Mouse (Mus musculus) CH12.LX (cell line): ENCODE measurements at regions not wholly inside any gene's neighbourhood (a gene's known extent, or its start where the extent isn't known, plus 50 kb on each side); places are given as distances from the start of the nearest gene placed in this dataset.

ENCODE experiments used
- DNase-seq: peaks from one replicate; pipeline ENCODE4 v3.0.0-alpha.2; 2013; ENCODE audit errors: extremely low read depth
- H3K27ac ChIP-seq: 2 replicates; pipeline ENCODE4 v1.5.1; 2012; ENCODE audit warnings: low read depth, mild to moderate bottlenecking, control low read depth, moderate library complexity; ENCODE audit not compliant: insufficient read depth
- H3K27me3 ChIP-seq: replicated peaks from 2 replicates; pipeline ENCODE3; 2012; ENCODE audit warnings: inconsistent platforms
- H3K36me3 ChIP-seq, 2 experiments: replicated peaks in 1 of 2; 2 replicates each; pipeline versions ENCODE3 to v1.6.1; 2012; ENCODE audit warnings: inconsistent platforms in 1 of 2, low read length in 1 of 2, mild to moderate bottlenecking in 1 of 2, mixed read lengths in 1 of 2, moderate library complexity in 1 of 2; ENCODE audit not compliant: control insufficient read depth in 1 of 2, insufficient read depth in 1 of 2
- H3K4me1 ChIP-seq, 2 experiments: 2 replicates each; pipeline ENCODE4 v1.6.1; 2012; ENCODE audit warnings: inconsistent platforms in 1 of 2, moderate library complexity in 1 of 2; ENCODE audit not compliant: insufficient read depth in 2 of 2, control insufficient read depth in 1 of 2
- H3K4me2 ChIP-seq: 2 replicates; pipeline ENCODE4 v1.6.1; 2012; ENCODE audit warnings: low read depth, mild to moderate bottlenecking, control low read depth; ENCODE audit not compliant: poor library complexity, insufficient read depth, severe bottlenecking
- H3K4me3 ChIP-seq, 3 experiments: fragments of 150-350 bp in 1 of 3; sonication (generic) in 1 of 3; replicated peaks in 1 of 3; 2 replicates each; pipeline versions ENCODE3 to v1.5.1; 2011 to 2012; ENCODE audit warnings: low read depth in 2 of 3, low read length in 2 of 3, mild to moderate bottlenecking in 2 of 3, moderate library complexity in 2 of 3, control low read depth in 1 of 3, improper control_type of control experiment in 1 of 3, inconsistent platforms in 1 of 3, mixed read lengths in 1 of 3; ENCODE audit not compliant: poor library complexity in 1 of 3
- H3K79me2 ChIP-seq: replicated peaks from 2 replicates; pipeline ENCODE4 v1.6.1; 2012; ENCODE audit warnings: mild to moderate bottlenecking, moderate library complexity; ENCODE audit not compliant: control insufficient read depth, poor library complexity, insufficient read depth, severe bottlenecking; ENCODE audit errors: extremely low read depth
- H3K9ac ChIP-seq: 2 replicates; pipeline ENCODE4 v1.6.1; 2012; ENCODE audit warnings: low read depth, mild to moderate bottlenecking, control low read depth, moderate library complexity; ENCODE audit not compliant: insufficient read depth
- H3K9me3 ChIP-seq: replicated peaks from 2 replicates; pipeline ENCODE3; 2012; ENCODE audit warnings: low read length, inconsistent platforms, mixed read lengths
- BHLHE40 ChIP-seq: IDR thresholded peaks from 2 replicates; pipeline ENCODE4 v1.6.1; 2011; ENCODE audit warnings: mild to moderate bottlenecking, low read depth, low read length, improper control_type of control experiment
- CTCF ChIP-seq, 2 experiments: IDR thresholded peaks in 1 of 2; conservative IDR thresholded peaks in 1 of 2; 2 replicates each; pipeline ENCODE4 v1.5.1; 2011 to 2012; ENCODE audit warnings: low read depth in 2 of 2, low read length in 2 of 2, improper control_type of control experiment in 1 of 2, inconsistent platforms in 1 of 2, mild to moderate bottlenecking in 1 of 2, moderate library complexity in 1 of 2
- EP300 ChIP-seq: IDR thresholded peaks from 2 replicates; pipeline ENCODE4 v1.6.1; 2011; ENCODE audit warnings: low read length, improper control_type of control experiment
- ETS1 ChIP-seq: conservative IDR thresholded peaks from 2 replicates; pipeline ENCODE4 v1.6.1; 2012; ENCODE audit warnings: low read depth, mild to moderate bottlenecking, inconsistent platforms, low read length, improper control_type of control experiment, moderate library complexity
- GABPA ChIP-seq: IDR thresholded peaks from 2 replicates; pipeline ENCODE4 v1.6.1; 2012; ENCODE audit warnings: low read depth, low read length, improper control_type of control experiment, inconsistent platforms; ENCODE audit not compliant: insufficient replicate concordance
- IRF4 ChIP-seq: IDR thresholded peaks from 2 replicates; pipeline ENCODE4 v1.6.1; 2014; ENCODE audit warnings: low read depth, mild to moderate bottlenecking, inconsistent platforms, low read length, improper control_type of control experiment
- JUN ChIP-seq: IDR thresholded peaks from 2 replicates; pipeline ENCODE4 v1.6.1; 2011; ENCODE audit warnings: low read depth, mild to moderate bottlenecking, low read length, improper control_type of control experiment, moderate library complexity; ENCODE audit not compliant: insufficient read depth
- KAT2A ChIP-seq: IDR thresholded peaks from 2 replicates; pipeline ENCODE4 v1.6.1; 2012; ENCODE audit warnings: low read length, improper control_type of control experiment, inconsistent platforms; ENCODE audit not compliant: insufficient replicate concordance
- MAZ ChIP-seq: IDR thresholded peaks from 2 replicates; pipeline ENCODE4 v1.6.1; 2012; ENCODE audit warnings: low read depth, mild to moderate bottlenecking, inconsistent platforms, low read length, improper control_type of control experiment, moderate library complexity
- MEF2A ChIP-seq: IDR thresholded peaks from 2 replicates; pipeline ENCODE4 v1.6.1; 2014; ENCODE audit warnings: low read depth, mild to moderate bottlenecking, inconsistent platforms, low read length, improper control_type of control experiment, borderline replicate concordance
- NRF1 ChIP-seq: IDR thresholded peaks from 2 replicates; pipeline ENCODE4 v1.6.1; 2014; ENCODE audit warnings: low read depth, mild to moderate bottlenecking, inconsistent platforms, low read length, improper control_type of control experiment, moderate library complexity
- PAX5 ChIP-seq: IDR thresholded peaks from 2 replicates; pipeline ENCODE4 v1.6.1; 2012; ENCODE audit warnings: low read length, inconsistent platforms, mixed read lengths
- POLR2A ChIP-seq: IDR thresholded peaks from 2 replicates; pipeline ENCODE4 v1.6.1; 2011; ENCODE audit warnings: low read depth, mild to moderate bottlenecking, improper control_type of control experiment, low read length
- RAD21 ChIP-seq: IDR thresholded peaks from 2 replicates; pipeline ENCODE4 v1.6.1; 2011; ENCODE audit warnings: low read depth, mild to moderate bottlenecking, low read length, improper control_type of control experiment, moderate library complexity
- TBP ChIP-seq: conservative IDR thresholded peaks from 2 replicates; pipeline ENCODE4 v1.6.1; 2011; ENCODE audit warnings: low read depth, low read length, improper control_type of control experiment
- USF2 ChIP-seq: conservative IDR thresholded peaks from 2 replicates; pipeline ENCODE4 v1.6.1; 2011; ENCODE audit warnings: low read depth, low read length, improper control_type of control experiment
- ZNF384 ChIP-seq: IDR thresholded peaks from 2 replicates; pipeline ENCODE4 v1.6.1; 2012; ENCODE audit warnings: low read depth, low read length, improper control_type of control experiment, inconsistent platforms
- dilution Hi-C: fragments of 300-500 bp; cut with MboI; formaldehyde crosslinking; loops from 2 replicates; pipeline ENCODE4 v1.14.3; 2020; ENCODE audit warnings: low sequenced_read_pairs; ENCODE audit not compliant: extremely low pct_unique_long_range_greater_than_20kb, extremely low pct_ligation_motif_present
- in situ Hi-C: fragments of 300-500 bp; cut with MboI; formaldehyde crosslinking; loops from 3 replicates; pipeline ENCODE4 v1.14.3; 2019; ENCODE audit warnings: low sequenced_read_pairs, low pct_ligation_motif_present, low pct_unique_long_range_greater_than_20kb, mixed read lengths

DNA sequence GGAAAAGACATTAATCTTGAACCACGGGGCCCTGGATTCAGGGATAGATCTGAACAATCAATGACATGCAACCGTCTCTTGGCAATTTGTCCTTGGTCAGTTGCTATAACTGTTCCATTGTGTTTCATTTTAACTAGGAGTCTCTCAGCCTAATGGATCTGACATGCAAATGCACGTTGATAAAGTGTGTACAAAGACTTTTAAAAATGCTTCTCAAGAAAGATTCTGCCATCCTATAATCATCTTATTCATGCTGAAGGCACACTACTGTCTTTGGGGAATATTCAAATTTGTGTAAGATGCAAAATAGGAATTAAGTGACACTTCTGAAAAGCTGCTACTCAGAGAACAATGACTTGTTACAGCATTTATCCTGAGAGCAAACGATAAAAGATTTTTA, 252.3 kb downstream of the Hdgfl1 start:
- Histone ChIP-seq H3K4me3 (no peak overlapping the region), H3K4me1 (no peaks in the 10 kb centered on the region), H3K36me3 (no peaks in the 10 kb centered on the region), H3K4me2 (no peak overlapping the region), H3K27me3 (no peaks in the 10 kb centered on the region), H3K27ac (no peak overlapping the region), H3K9ac (no peak overlapping the region), H3K9me3 (no peaks in the 10 kb centered on the region), H3K79me2 (no peaks in the 10 kb centered on the region)
- DNase-seq, result no peak
- dilution Hi-C loops, result no loop called here
- in situ Hi-C loops, result no loop called here
- TF ChIP-seq ETS1, result no peak
- no peak for TF ChIP-seq EP300
- no peak for TF ChIP-seq GABPA
- TF ChIP-seq BHLHE40, result no peak
- TF ChIP-seq ZNF384, result no peak

- no peaks in the 10 kb centered on the region for H3K79me2 ChIP-seq
- no peaks in the 10 kb centered on the region for H3K9me3 ChIP-seq
- in situ Hi-C loops, result no loop called here
- no peak for DNase-seq
- H3K27me3 ChIP-seq, result no peaks in the 10 kb centered on the region
- dilution Hi-C loops, result no loop called here
- no peak overlapping the region for H3K4me2 ChIP-seq
- no peaks in the 10 kb centered on the region for H3K4me1 ChIP-seq
- no peak overlapping the region for H3K9ac ChIP-seq
- no peak overlapping the region for H3K4me3 ChIP-seq
- TF ChIP-seq POLR2A (no peak), USF2 (no peak), EP300 (no peak), NRF1 (no peak), MEF2A (no peak), CTCF (conservative IDR thresholded peaks at IDR 0.05 in 1 of 2, IDR thresholded peaks at IDR 0.05 in 1 of 2; ENCODE audit: low read depth in 2 of 2, low read length in 2 of 2) (no peak), KAT2A (no peak), TBP (no peak), JUN (no peak), IRF4 (no peak), BHLHE40 (no peak), RAD21 (no peak), GABPA (no peak), ZNF384 (no peak), MAZ (no peak), PAX5 (no peak)
- TF ChIP-seq, all 38 proteins: peak for 0
- Histone ChIP-seq H3K27ac (no peak overlapping the region), H3K36me3 (no peaks in the 10 kb centered on the region)
Observed at GRCm38 (mm10) chr13:26510448-26510847, 259.5 kb downstream of the Hdgfl1 start.
